Mouse (Mus musculus): ENCODE data around the gene Gcsh.

The Gcsh gene

DNA sequence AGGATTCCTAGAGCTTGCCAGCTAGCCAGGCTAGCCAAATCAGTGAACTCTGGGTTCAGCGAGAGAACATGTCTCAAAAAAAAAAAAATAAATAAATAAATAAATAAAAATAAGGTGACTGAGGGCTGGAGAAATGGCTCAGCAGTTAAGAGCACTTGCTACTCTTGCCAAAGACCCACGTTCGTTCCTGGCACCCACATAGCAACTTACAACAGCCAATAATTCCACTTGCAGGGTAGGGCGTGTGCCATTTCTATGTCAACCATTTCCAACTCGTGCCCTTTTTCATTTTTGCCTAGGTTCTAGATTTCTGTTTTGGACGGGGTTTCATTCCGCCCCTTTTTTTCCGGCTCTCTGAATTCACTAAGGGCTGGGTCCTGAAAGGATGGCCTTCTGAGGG is 15.3 kb downstream of the Gcsh start:
- DNase-seq (ENCODE audit: low read depth, low spot score), result no peak

DNA sequence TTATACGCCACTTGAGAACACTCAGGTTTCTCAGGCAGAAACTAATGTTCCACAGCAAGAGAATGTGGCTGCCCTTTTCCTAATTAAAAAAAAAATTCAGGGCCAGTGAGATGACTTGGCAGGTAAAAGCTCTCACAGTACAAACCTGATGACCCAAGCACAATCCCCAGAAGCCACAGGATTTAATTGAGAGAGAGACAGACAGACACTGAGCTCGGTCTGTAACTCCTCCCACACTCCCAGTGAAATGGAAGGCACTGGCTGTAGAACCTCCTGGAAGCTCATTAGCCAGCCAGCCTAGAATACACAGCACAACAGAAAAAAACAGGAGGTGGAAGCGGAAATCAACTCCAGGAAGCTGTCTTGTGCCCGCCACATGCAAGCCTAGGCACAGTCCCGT is 17.7 kb downstream of the Gcsh start:
- no peak for DNase-seq (ENCODE audit: low read depth, low spot score)

DNA sequence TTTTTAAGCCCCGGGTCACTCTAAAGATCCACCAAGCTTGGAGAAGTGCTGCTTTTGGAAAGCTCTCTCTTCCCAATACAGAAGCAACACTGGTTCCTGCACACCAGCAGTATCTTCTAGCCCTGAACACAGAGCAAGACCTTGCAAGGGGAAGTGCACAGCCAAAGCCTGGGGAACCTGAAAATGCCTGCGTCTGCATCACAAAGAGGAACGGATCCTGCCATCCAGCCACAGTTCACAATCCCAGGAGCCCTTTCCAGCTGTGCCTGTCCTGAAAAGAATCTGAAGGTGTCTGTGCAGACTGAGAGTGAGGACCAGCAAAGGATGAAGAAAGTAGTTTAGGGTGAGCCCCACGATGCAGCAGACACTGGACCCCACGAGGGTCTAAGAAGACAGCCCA is 18.3 kb downstream of the Gcsh start:
- DNase-seq (ENCODE audit: low read depth, low spot score), result no peak

DNA sequence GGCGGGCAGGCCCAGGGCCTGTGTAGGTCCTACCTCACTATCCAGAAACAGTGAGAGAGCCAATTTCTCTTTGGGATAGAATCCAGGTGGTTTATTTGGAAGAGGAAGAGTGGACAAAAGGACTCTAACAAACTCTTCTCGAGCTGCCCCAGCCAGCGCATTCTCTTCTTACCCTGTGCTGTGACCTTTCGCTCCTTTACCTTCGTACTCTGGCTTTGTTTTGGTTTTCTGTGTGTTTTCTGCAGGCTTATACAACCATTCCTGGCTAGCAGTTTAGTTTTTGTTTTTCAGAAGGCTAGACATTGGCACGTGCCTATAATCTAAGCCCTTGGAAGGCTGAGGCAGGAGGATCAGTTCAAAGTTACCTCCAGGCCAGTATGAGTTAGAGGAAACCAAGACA is 23.8 kb downstream of the Gcsh start:
- no peak for DNase-seq (ENCODE audit: low read depth, low spot score)

DNA sequence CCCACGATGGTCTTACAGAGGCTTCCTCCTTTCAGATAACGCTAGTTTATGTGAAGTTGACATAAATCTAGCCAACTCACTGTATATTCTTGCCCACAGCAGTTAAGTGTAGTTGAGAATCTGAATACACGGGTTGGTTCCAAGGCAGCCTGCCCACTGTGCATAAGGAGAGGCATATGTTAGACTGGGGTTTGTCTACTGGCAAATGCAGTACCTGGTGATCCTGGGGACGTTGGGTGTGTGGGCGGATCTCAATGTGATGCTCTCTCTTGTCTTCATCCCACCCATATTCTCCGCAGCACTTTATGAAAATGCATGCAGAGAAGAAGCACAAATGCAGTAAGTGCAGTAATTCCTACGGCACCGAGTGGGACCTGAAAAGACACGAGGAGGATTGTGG is 38.9 kb downstream of the Gcsh start:
- DNase-seq (ENCODE audit: low read depth, low spot score), result no peak

DNA sequence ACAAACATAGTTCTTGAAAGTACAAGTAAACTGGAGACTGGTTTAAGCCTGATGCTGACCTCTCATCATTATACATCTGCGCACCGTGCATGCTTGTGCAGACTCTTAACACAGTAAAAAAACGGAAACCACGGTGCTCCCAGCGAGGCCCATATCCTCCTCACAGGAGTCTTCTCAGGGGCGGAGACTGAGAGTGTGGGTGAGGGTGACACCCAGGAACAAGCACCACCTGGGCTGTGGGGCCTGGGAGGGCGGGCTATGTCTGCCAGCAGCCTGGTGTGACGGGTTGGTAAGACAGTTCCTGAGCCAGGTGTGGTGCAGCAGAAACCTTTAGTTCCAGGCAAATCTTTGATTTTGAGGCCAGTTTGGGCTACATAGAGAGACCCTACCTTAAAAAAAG is 40.9 kb downstream of the Gcsh start:
- DNase-seq (ENCODE audit: low read depth, low spot score), result no peak

DNA sequence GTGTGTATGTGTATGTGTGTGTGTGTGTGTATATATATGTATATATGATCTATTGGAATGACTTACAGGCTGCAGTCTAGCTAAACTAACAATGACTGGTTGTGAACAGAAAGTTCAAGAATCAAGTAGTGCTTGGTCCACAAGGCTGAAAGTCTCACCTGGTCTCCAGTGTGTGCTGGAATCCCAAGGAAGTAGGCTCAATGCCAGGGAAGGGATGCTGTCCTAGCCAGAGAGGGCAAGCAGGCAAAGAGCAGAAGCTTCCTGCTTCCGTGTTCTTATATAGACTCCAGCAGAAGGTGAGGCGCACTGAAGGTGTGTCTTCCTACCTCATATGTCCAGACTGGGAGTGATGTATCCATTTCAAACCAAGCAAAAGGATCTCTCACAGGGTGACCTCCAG is 41.6 kb downstream of the Gcsh start:
- no peak for DNase-seq (ENCODE audit: low read depth, low spot score)

DNA sequence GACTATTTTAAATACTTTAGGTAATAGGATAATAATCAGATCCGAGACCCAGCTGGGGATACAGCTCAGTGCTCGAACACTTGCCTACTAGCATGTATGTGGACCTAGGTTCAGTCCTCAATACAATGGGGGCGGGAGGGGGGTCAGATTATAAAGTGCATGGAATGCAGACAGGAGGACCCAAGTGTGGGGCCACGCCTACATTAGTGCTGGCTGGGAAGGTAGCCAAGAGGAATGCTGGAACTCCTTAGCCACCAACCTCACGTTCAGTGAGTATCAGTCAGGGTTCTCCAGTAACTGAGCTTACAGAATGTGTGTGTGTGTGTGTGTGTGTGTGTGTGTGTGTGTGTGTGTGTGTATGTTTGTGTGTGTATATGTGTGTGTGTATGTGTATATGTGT is 42.0 kb downstream of the Gcsh start:
- DNase-seq (ENCODE audit: low read depth, low spot score), result no peak

DNA sequence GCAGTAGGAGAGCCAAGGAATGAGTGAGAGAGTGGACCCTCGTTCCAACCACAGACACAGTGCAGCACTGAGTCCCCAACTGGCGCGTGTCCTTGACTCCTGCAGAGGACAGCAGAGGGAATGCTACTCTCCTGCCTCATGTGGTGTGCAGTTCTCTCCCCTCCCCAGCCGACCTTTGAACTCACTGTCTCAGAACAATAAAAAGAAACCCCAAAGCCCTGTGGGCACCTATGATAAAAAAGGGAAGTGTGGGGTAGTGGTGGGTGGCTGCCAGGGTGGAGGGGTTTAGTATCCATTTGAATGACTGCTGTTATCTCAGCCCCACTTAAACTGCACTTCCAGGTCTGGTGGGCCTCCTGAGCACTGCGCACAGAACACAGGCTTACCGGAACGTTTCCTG is 45.7 kb downstream of the Gcsh start:
- no peak for DNase-seq (ENCODE audit: low read depth, low spot score)

DNA sequence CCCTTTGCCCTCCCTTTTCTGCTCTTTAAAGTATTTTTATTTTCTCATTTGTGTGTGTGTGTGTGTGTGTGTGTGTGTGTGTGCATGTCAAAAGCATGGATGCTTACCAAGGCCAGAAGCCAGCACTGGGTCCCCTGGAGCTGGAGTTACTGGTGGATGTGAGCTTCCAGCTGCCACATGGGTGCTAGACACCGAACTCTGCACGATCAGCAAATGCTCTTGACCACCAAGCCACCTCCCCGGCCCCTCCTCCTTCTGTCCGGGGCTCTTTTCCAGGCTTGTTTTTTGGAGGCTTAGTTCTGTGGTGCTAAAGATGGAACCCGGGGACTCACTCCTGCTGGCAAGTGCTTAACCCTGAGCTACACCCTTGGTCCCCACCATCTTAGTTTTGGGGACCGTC is 46.5 kb downstream of the Gcsh start:
- no peak for DNase-seq (ENCODE audit: low read depth, low spot score)

DNA sequence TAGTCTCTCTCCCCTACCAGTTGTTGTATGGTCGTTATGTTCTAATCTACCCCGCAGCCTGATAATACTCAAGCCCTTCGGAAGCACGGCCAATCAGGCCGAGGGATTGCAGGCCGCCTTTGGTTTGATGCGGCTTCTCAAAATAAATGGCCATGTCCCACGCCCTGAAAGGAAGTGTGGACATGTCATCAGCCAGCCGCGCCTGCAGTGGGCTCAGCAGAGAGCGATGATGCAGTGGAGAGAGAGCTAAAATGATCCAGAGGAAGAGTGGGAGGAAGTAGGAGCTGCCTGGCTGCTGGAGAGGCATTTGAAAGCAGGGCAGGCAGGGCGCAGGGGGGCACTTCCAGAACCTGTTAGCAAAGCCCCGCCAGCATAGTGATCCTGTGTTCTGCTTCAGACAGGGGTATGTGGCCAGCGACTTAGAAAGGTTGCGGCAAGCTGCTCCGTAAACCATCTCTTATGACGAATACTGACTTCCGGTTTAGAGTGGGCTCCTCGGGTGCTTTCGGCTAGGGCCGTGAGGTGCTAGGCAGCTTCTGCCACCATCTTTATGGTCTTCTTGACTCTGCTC is 47.0 kb downstream of the Gcsh start:
- no peak for DNase-seq (ENCODE audit: low read depth, low spot score)

DNA sequence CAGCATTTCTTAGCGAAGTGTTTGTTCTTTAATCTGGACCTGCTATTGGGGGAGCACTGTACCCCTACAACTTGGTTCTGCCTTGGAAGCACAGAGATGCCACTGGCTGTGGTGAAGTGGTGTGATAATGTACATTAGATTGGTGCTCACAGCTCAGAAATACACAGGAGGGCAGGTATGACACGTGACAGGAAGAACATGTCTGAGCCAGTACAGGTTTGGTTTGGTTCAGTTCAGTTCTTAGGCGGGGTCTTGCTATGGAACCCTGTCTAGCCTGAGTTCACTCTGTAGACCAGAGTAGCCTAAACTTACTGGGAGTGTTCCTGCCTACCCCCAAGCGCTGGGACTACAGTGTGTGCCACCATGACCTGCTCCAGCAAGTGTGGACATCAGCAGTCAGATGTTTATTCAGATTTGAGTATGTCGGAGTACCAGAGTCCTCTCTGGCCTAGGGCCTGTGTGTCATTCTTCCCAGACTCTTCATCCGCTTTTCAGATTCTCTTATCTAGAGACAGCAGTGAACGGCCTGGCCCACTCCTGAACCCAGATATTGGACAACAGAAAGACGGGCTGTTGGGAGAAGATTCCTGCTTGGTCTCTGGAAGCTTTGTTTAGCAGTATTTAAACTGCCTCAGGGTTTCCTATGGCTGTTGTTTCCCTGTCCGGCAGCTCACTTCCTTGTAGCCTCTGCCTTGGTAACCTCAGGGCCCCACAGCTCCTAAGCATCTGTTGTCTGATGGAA is 48.0 kb downstream of the Gcsh start:
- no peak for DNase-seq (ENCODE audit: low read depth, low spot score)

DNA sequence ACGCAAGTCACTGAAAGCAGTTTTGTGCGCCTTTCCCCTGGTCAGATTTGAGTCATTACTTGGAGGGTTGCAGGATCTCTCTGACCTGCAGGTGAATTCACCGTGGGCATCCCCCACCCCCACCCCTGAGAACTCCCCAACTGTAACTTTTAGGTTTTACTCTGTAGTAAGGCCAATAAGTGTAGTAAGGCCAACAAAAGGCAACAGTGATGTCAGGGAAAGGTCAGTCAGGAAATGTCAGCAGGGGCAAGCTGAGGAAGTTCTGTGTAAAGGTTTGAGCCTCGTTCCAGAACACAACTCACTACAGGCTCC is 49.0 kb downstream of the Gcsh start:
- DNase-seq (ENCODE audit: low read depth, low spot score), result no peak

DNA sequence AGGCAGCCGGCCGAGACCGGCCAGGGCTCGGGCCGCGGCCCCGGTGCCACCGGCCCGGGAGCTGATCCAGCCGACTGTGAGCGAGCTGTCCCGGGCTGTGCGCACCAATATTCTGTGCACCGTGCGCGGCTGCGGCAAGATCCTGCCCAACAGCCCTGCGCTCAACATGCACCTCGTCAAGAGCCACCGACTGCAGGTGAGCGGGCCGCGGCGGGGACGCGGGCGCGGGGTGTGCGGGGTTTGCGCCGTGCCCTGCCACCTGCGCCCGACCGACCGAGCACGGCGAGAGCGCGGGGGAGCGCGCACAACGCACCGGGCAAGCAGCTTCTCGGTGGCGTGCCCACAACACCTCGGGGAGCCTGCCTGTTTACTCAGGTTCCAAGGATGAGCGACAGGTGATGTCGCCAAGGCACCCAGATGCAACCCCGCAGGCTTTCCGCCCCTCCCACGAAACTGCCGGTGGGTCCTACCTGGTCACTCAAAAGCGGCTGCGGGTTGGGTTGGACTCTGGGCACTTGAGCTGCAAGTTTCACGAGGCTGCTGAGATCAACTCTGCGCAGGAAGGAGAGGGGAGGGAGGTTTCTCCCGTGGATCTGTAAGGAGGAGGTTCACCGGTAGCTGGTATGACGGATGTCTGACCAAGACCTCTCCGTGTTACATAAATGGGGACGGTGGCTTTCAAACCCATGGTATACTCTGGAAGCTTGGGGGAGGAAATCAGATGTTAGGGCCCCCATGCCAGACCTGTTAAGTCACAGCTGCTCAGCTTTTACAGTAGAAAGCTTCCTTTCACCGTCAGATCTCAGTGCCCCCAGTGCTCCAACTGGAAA is 49.6 kb downstream of the Gcsh start:
- no peak for DNase-seq (ENCODE audit: low read depth, low spot score)

DNA sequence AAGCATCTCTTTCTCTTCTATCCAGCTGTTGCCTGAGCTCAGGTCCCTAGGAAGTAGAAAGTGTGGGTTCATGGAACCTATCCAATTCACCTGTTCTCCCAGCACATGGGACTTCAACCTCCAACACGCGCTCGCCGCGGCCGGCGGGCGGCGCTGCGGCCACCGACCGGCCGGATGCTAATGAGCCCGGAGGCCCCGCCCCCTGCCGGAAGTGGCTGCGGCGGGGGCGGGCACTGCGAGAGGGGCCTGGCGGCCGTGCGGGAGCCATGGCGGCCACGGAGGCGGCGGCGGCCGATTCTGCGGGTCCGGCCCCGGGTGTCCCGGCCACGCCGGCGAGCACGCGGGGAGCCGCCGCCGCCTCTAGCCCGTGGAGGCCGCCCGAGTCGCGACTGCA is 50.2 kb downstream of the Gcsh start, which contains the start of gene Atmin:
Gene Atmin (plus strand): TSS at position 233 of the 394 bp plus-strand sequence.
- DNase-seq (ENCODE audit: low read depth, low spot score), result peak; percentile 80

DNA sequence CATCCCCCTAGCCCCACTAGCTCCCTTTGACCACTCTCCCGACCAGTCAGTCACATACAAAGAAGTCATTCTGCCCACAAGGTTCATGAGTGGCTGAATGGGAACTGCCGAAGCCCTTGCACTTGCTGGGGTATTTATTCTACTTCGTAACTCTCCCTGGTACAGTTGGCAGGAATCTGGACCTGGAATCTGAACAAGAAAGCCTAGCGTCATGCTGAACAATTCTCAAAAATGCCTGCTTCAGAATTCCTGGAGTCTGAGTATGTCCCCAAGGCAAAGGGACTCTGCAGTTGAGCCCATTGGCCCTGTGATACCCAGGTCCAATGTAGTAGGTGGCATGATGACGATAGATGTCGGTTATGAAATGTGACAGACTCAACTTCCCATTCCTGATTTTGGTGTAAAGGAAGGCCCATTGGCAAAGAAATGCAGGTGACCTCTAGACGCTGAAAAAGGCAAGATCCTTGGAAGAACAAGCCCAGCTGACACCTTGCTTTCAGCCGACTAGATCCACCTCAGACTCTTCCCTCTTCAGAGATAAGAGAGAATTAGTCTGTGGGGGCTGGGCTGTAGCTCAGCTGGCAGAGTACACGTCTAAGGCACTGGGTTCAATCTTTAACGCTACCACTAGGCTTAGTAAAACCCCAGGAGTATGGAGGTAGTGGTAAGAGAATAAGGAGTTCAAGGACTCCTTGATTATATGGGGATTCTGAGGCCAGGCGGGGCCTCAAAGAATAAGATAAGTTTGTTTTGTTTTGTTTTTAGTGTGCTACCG is 50.9 kb downstream of the Gcsh start:
- DNase-seq (ENCODE audit: low read depth, low spot score), result no peak

DNA sequence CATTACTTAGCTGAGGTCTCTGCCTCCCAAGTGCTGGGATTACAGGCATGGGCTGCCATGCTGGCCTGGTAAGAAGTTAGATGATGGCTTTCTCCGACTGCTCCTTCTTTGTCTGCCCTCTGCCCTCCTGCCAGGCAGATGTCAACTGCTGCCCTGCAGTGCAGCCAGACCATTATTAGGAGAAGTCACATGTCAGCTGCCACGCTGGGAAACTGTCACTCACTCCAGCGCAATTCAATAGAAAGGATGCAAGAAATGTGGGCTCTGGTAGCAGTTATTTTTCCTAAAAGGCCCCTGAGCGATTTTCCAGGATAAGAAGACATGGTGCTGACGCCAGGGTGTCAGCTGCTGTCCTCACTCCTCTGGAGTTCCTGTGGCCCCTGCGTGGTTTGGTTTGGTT is 57.8 kb downstream of the Gcsh start:
- DNase-seq (ENCODE audit: low read depth, low spot score), result no peak

DNA sequence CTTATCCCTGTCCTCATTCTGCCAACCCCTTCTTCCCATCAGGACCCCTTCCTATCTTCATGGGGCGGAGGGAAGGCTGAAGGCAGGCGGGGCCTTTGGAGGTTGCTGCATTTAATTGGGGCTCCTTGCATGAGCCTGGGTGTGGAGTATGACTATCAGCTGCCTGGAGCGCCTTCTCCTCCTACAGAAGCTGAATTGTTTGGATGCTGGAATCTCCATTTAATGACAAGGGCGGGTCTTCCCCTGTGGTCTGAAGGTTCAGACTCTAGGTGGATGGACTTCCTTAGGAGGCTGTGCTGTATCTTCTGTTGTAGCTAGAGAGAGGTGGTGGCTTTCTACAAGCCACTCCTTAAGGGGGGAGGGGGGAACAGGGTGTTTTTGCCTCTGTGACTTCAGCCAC is 58.4 kb downstream of the Gcsh start:
- DNase-seq (ENCODE audit: low read depth, low spot score), result no peak

All from embryo, embryonic 11.5 days (tissue).